Mouse (Mus musculus): Measurements from ENCODE around the gene Gm21985.

The Gm21985 gene

GRCm38 (mm10) chr2:112454125-112454861, 188.2 kb downstream of the Gm21985 start:
- in situ Hi-C loops (cut with MboI, MseI): no loop called here

GRCm38 (mm10) chr2:112454862-112455564, 188.9 kb downstream of the Gm21985 start, which contains the start of gene Emc7:
Gene Emc7 (plus strand): TSS chr2:112454997.
- in situ Hi-C loops (cut with MboI, MseI): no loop called here

Data from T-helper 2 cell (primary cell).